ENCODE assay signal across 9 mouse cellular contexts in the genomic region with DNA sequence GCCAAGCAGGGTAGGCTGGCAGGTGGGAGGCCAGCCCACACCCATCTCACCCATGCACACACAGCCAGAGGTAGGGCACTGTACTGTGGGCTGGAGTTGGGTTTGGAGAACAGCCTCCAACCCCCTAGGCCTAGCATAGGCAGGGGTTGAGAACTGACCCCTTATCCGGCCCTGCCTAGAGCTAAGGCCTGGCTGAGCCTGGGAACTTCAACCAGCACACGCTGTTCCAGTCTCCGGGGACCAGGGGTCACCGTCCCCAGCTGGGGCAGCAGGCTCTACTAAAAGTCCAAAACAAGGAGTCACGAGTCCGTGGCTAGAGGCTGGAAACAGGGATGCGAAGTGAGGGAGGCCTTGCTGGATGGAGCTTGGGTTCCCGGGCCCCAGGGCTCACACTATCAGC. TPM values are rescaled to one million over a fixed set of nuclear protein-coding genes. Genes with fewer than 3 reads are reported as not detected.
DNase-seq lines count a peak whose midpoint lies in the region; ATAC-seq lines count a peak whose summit lies in the region.
"Had no signal": no experiment of that assay in that cellular context is flagged by ENCODE, and none has a peak within 500 bp of the region (broad histone marks: within the 10 kb centered on the region; RNA-seq: fewer than 3 reads in every experiment).

No protein-coding gene starts in this region.

- WGBS in intestine, embryonic 16.5 days = 73% methylated on average over 8 of the region's 8 CpGs

- H3K36me3 ChIP-seq in intestine, embryonic 16.5 days (ENCODE audit: control insufficient read depth, insufficient read depth, low read length) = no peaks in the 10 kb centered on the region

- ATAC-seq in intestine, embryonic 16.5 days = no peak
- ATAC-seq: Patski had no signal

- peak overlapping the region; percentile 62 for H3K4me2 ChIP-seq in intestine, embryonic 16.5 days (ENCODE audit: low read depth, low read length)

- H3K27me3 ChIP-seq in intestine, embryonic 16.5 days (replicated peaks; ENCODE audit: control insufficient read depth, insufficient read depth, low read length) = no peaks in the 10 kb centered on the region

- H3K27ac ChIP-seq in intestine, embryonic 16.5 days (ENCODE audit: low read length) = peak overlapping the region; percentile 72

- peaks cover 49% of the 10 kb centered on the region for H3K4me1 ChIP-seq in intestine, embryonic 16.5 days (ENCODE audit: control insufficient read depth, insufficient read depth, low read length)

- peak overlapping the region; percentile 52 for H3K4me3 ChIP-seq in intestine, embryonic 16.5 days (ENCODE audit: low read length)

- peak; percentile 40 for DNase-seq in NIH3T3 (ENCODE audit: low read depth)
- peak; percentile 99 for DNase-seq in heart, adult 11 months
- DNase-seq in lung, adult 18-20 months = peak; percentile 32 to 35
- DNase-seq in testis, postnatal 14 days (ENCODE audit: low spot score) = peak; percentile 36
- no peak for DNase-seq in thymus, postnatal 10 days (ENCODE audit: low spot score in 2 of 2)
- DNase-seq in urinary bladder, adult 2 months (ENCODE audit: low spot score) = no peak
- no peak for DNase-seq in thymus, postnatal 36 days

- no peaks in the 10 kb centered on the region for H3K9me3 ChIP-seq in intestine, embryonic 16.5 days (ENCODE audit: control insufficient read depth, low read length)

- peak overlapping the region; percentile 71 for H3K9ac ChIP-seq in intestine, embryonic 16.5 days (ENCODE audit: low read depth, low read length)

RNA-seq across cellular contexts. Expression of a gene that starts 19.3 kb away (rescaled TPM):
- 0.39 and 0.58 TPM in 2 replicates for polyA plus RNA-seq in intestine, embryonic 16.5 days (2015; fragmentation: Nextera tagmentation; extraction: Ambion mirVana)
- polyA plus RNA-seq in urinary bladder, adult 2 months (2012; rRNA removed) = 0.19 and 0.29 TPM in 2 replicates

RNA-seq across cellular contexts. Expression of a gene that starts 27.2 kb away (rescaled TPM):
- polyA plus RNA-seq in intestine, embryonic 16.5 days (2015; fragmentation: Nextera tagmentation; extraction: Ambion mirVana) = 1.4 and 1.6 TPM in 2 replicates
- 2.7 and 3.5 TPM in 2 replicates for polyA plus RNA-seq in urinary bladder, adult 2 months (2012; rRNA removed)
- polyA plus RNA-seq: Patski had no signal

RNA-seq across cellular contexts. Expression of a gene that starts 29.0 kb away (rescaled TPM):
- 0.27 and 0.39 TPM in 2 replicates for polyA plus RNA-seq in intestine, embryonic 16.5 days (2015; fragmentation: Nextera tagmentation; extraction: Ambion mirVana)
- polyA plus RNA-seq in urinary bladder, adult 2 months (2012; rRNA removed) = 0.73 and 0.80 TPM in 2 replicates

RNA-seq across cellular contexts. Expression of a gene that starts 56.3 kb away (rescaled TPM):
- polyA plus RNA-seq in intestine, embryonic 16.5 days (2015; fragmentation: Nextera tagmentation; extraction: Ambion mirVana) = 22.2 and 22.5 TPM in 2 replicates
- 21.1 and 26.5 TPM in 2 replicates for polyA plus RNA-seq in urinary bladder, adult 2 months (2012; rRNA removed)

Comparison
In these comparisons a context has a peak if more than half of its experiments do, and no peak if none do; other contexts are left out.
1. DNase-seq: peak in NIH3T3 (single experiment), heart, adult 11 months (single experiment), lung, adult 18-20 months (2 of 2) and testis, postnatal 14 days (single experiment); none in thymus, postnatal 10 days (0 of 2), urinary bladder, adult 2 months (single experiment) and thymus, postnatal 36 days (0 of 2).